Comparison of ENCODE assay signal across 16 mouse cellular contexts in the genomic region with DNA sequence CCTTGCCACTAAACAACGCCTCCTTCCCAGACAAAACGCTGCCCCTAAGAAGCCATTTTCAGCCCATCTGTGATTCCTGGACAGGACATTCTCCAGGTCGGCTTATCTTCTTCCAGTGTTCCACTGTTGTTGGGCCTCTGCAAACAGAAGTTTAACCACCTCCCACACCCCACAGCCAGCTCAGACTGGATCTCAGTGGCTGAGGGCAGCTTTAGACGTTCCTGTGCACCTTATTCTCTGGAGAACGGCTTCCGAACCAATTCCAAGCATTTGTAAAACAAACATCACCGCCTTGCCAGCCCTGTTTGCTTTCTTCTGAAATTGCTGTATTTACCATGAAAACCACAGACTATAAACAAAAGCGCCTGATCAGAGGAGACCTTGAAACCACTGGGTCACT. TPM values are rescaled to one million over a fixed set of nuclear protein-coding genes. Genes with fewer than 3 reads are reported as not detected.
A peak's percentile ranks its signal among the peaks of the same experiment; 100 is the strongest.
DNase-seq lines count a peak whose midpoint lies in the region; ATAC-seq and TF ChIP-seq lines count a peak whose summit lies in the region.
"Had no signal": no experiment of that assay in that cellular context is flagged by ENCODE, and none has a peak within 500 bp of the region (broad histone marks: within the 10 kb centered on the region; RNA-seq: fewer than 3 reads in every experiment).

No protein-coding gene starts in this region.

- H3K4me2 ChIP-seq in intestine, embryonic 16.5 days (ENCODE audit: low read depth, low read length), result no peak overlapping the region
- no peak overlapping the region for H3K4me2 ChIP-seq in hindbrain, embryonic 12.5 days (replicated peaks)
- no peak overlapping the region for H3K4me2 ChIP-seq in forebrain, embryonic 16.5 days (ENCODE audit: low read length)
- H3K4me2 ChIP-seq: embryonic facial prominence, embryonic 13.5 days; hindbrain, embryonic 14.5 days; midbrain, embryonic 13.5 days had no signal

- 36% methylated on average over 8 of the region's 8 CpGs for WGBS in intestine, embryonic 16.5 days
- WGBS in hindbrain, embryonic 12.5 days, result 77% methylated on average over 8 of the region's 8 CpGs
- WGBS in forebrain, embryonic 16.5 days, result 88% methylated on average over 8 of the region's 8 CpGs

- no peak overlapping the region for H3K4me3 ChIP-seq in ES-Bruce4 (ENCODE audit: low read depth, low read length)
- no peak overlapping the region for H3K4me3 ChIP-seq in intestine, embryonic 16.5 days (ENCODE audit: low read length)
- H3K4me3 ChIP-seq in hindbrain, embryonic 12.5 days, result no peak overlapping the region
- H3K4me3 ChIP-seq in forebrain, embryonic 16.5 days (replicated peaks; ENCODE audit: low read length), result no peak overlapping the region
- H3K4me3 ChIP-seq: embryonic facial prominence, embryonic 13.5 days; midbrain, embryonic 13.5 days; myocyte had no signal

- H3K36me3 ChIP-seq in ES-Bruce4 (ENCODE audit: control insufficient read depth, insufficient read depth, low read length, poor library complexity, severe bottlenecking), result no peaks in the 10 kb centered on the region
- no peaks in the 10 kb centered on the region for H3K36me3 ChIP-seq in intestine, embryonic 16.5 days (ENCODE audit: control insufficient read depth, insufficient read depth, low read length)
- no peaks in the 10 kb centered on the region for H3K36me3 ChIP-seq in hindbrain, embryonic 12.5 days
- H3K36me3 ChIP-seq in forebrain, embryonic 16.5 days (ENCODE audit: control insufficient read depth, insufficient read depth), result no peaks in the 10 kb centered on the region
- H3K36me3 ChIP-seq: embryonic facial prominence, embryonic 13.5 days; midbrain, embryonic 13.5 days had no signal

- H3K27me3 ChIP-seq in ES-Bruce4 (ENCODE audit: control insufficient read depth, insufficient read depth, low read length, poor library complexity, severe bottlenecking), result no peaks in the 10 kb centered on the region
- no peaks in the 10 kb centered on the region for H3K27me3 ChIP-seq in intestine, embryonic 16.5 days (replicated peaks; ENCODE audit: control insufficient read depth, insufficient read depth, low read length)
- H3K27me3 ChIP-seq in hindbrain, embryonic 12.5 days, result no peaks in the 10 kb centered on the region
- no peaks in the 10 kb centered on the region for H3K27me3 ChIP-seq in forebrain, embryonic 16.5 days (replicated peaks; ENCODE audit: control insufficient read depth, insufficient read depth, low read length)
- H3K27me3 ChIP-seq: midbrain, embryonic 13.5 days had no signal

- TF ChIP-seq POLR2A in ES-Bruce4 (IDR thresholded peaks at IDR 0.05; ENCODE audit: insufficient read depth, low read length), result no peak

- peaks cover 4% of the 10 kb centered on the region for H3K4me1 ChIP-seq in ES-Bruce4 (ENCODE audit: control insufficient read depth, insufficient read depth, low read length)
- 0 out of 2 replicates have a peak, but pooled peaks cover 5% of the 10 kb centered on the region for H3K4me1 ChIP-seq in intestine, embryonic 16.5 days (ENCODE audit: control insufficient read depth, insufficient read depth, low read length)
- peaks cover 14% of the 10 kb centered on the region; the same call in 1 of the 2 replicates for H3K4me1 ChIP-seq in hindbrain, embryonic 12.5 days
- peaks cover 7% of the 10 kb centered on the region for H3K4me1 ChIP-seq in forebrain, embryonic 16.5 days (replicated peaks; ENCODE audit: control insufficient read depth, insufficient read depth, low read length)

- TF ChIP-seq EP300 in ES-Bruce4 (IDR thresholded peaks at IDR 0.05; ENCODE audit: insufficient read depth, low read depth, low read length), result peak; percentile 87; the same call in 1 of the 2 replicates

- peak; percentile 18 for DNase-seq in adrenal gland, postnatal 10 days
- no peak for DNase-seq in adrenal gland, adult 18-20 months (ENCODE audit: low spot score in 2 of 2)
- DNase-seq in kidney, postnatal 4 days, result peak; percentile 23 to 26
- no peak for DNase-seq in layer of hippocampus, adult 9-10 months (ENCODE audit: low spot score)
- DNase-seq: cerebellum, adult 11 months; heart, adult 18-20 months; lung, adult 2 months; lung, postnatal 4 days had no signal

- peak; percentile 85 for ATAC-seq in intestine, embryonic 16.5 days
- ATAC-seq in hindbrain, embryonic 12.5 days (ENCODE audit: low FRiP score), result no peak
- ATAC-seq in forebrain, embryonic 16.5 days, result no peak
- ATAC-seq: midbrain, embryonic 13.5 days had no signal

- no peak overlapping the region for H3K9ac ChIP-seq in ES-Bruce4 (ENCODE audit: low read depth, poor library complexity, severe bottlenecking)
- no peak overlapping the region for H3K9ac ChIP-seq in intestine, embryonic 16.5 days (ENCODE audit: low read depth, low read length)
- no peak overlapping the region for H3K9ac ChIP-seq in hindbrain, embryonic 12.5 days
- no peak overlapping the region for H3K9ac ChIP-seq in forebrain, embryonic 16.5 days (replicated peaks; ENCODE audit: low read depth, low read length)
- H3K9ac ChIP-seq: embryonic facial prominence, embryonic 13.5 days; hindbrain, embryonic 14.5 days; midbrain, embryonic 13.5 days had no signal

- H3K9me3 ChIP-seq in ES-Bruce4 (replicated peaks; ENCODE audit: control insufficient read depth, insufficient read depth, low read length, poor library complexity, severe bottlenecking), result no peaks in the 10 kb centered on the region
- H3K9me3 ChIP-seq in intestine, embryonic 16.5 days (ENCODE audit: control insufficient read depth, low read length), result no peaks in the 10 kb centered on the region
- H3K9me3 ChIP-seq in hindbrain, embryonic 12.5 days (replicated peaks), result no peaks in the 10 kb centered on the region
- no peaks in the 10 kb centered on the region for H3K9me3 ChIP-seq in forebrain, embryonic 16.5 days (ENCODE audit: control insufficient read depth, low read length)
- H3K9me3 ChIP-seq: embryonic facial prominence, embryonic 13.5 days; midbrain, embryonic 13.5 days had no signal

- no peak overlapping the region for H3K27ac ChIP-seq in ES-Bruce4 (ENCODE audit: insufficient read depth, low read length)
- H3K27ac ChIP-seq in intestine, embryonic 16.5 days (ENCODE audit: low read length), result no peak overlapping the region
- no peak overlapping the region for H3K27ac ChIP-seq in hindbrain, embryonic 12.5 days
- no peak overlapping the region for H3K27ac ChIP-seq in forebrain, embryonic 16.5 days (ENCODE audit: low read length)
- H3K27ac ChIP-seq: embryonic facial prominence, embryonic 13.5 days; hindbrain, embryonic 14.5 days; midbrain, embryonic 13.5 days had no signal

- TF ChIP-seq CTCF in ES-Bruce4 (IDR thresholded peaks at IDR 0.05; ENCODE audit: low read depth, low read length), result no peak

RNA-seq across cellular contexts. Expression of a gene that starts 41.1 kb away (rescaled TPM):
- 100 to 1,000 TPM in 1 of 2 experiments, 10 to 100 TPM in 1; 71.8 to 105 TPM for total RNA-seq in adrenal gland, postnatal 10 days (2021)
- 10 to 100 TPM; 39.6 to 41.7 TPM for total RNA-seq in adrenal gland, adult 18-20 months (2021)
- 2.0 and 3.6 TPM in 2 replicates for polyA plus RNA-seq in ES-Bruce4 (2011; ENCODE audit: insufficient read depth, insufficient read length, low read depth, missing spikeins)
- polyA plus RNA-seq in intestine, embryonic 16.5 days (2015; fragmentation: Nextera tagmentation; extraction: Ambion mirVana), result 7.5 and 8.5 TPM in 2 replicates
- 7.4 and 8.0 TPM in 2 replicates for polyA plus RNA-seq in hindbrain, embryonic 12.5 days (2016; fragmentation: Nextera tagmentation; extraction: Ambion mirVana)
- 4.7 and 6.1 TPM in 2 replicates for polyA plus RNA-seq in forebrain, embryonic 16.5 days (2015; fragmentation: Nextera tagmentation; extraction: Ambion mirVana)

Comparison
In these comparisons a context has a peak if more than half of its experiments do, and no peak if none do; other contexts are left out.
1. DNase-seq: peak in adrenal gland, postnatal 10 days (single experiment) and kidney, postnatal 4 days (2 of 2); none in adrenal gland, adult 18-20 months (0 of 2) and layer of hippocampus, adult 9-10 months (single experiment).